Mouse (Mus musculus) myocyte (in vitro differentiated cells): ENCODE measurements around the gene Casz1.

Experiments
- CEBPB ChIP-seq: IDR thresholded peaks from 2 replicates; pipeline ENCODE4 v1.6.1; 2011; ENCODE audit warnings: mild to moderate bottlenecking, moderate library complexity; ENCODE audit not compliant: poor library complexity, insufficient read depth, severe bottlenecking
- MAX ChIP-seq: IDR thresholded peaks from one replicate; pipeline ENCODE4 v1.6.1; 2011; ENCODE audit warnings: low read depth, mild to moderate bottlenecking, control low read depth
- MYOD1 ChIP-seq, 3 experiments: IDR thresholded peaks; one replicate each; pipeline ENCODE4 v1.6.1; 2011; ENCODE audit warnings: control low read depth in 2 of 3, low read depth in 2 of 3, mild to moderate bottlenecking in 2 of 3, moderate library complexity in 1 of 3; ENCODE audit not compliant: insufficient read length in 2 of 3, control insufficient read depth in 1 of 3
- MYOG ChIP-seq, 3 experiments: IDR thresholded peaks; one replicate each; pipeline ENCODE4 v1.6.1; 2011; ENCODE audit warnings: control low read depth in 2 of 3, low read depth in 2 of 3, mild to moderate bottlenecking in 2 of 3; ENCODE audit not compliant: insufficient read length in 2 of 3, control insufficient read depth in 1 of 3, insufficient read depth in 1 of 3
- POLR2A ChIP-seq: IDR thresholded peaks from one replicate; pipeline ENCODE4 v1.6.1; 2011; ENCODE audit warnings: low read depth, mild to moderate bottlenecking, control low read depth, moderate library complexity; ENCODE audit not compliant: insufficient read length
- POLR2AphosphoS2 ChIP-seq: IDR thresholded peaks from one replicate; pipeline ENCODE4 v1.6.1; 2011; ENCODE audit warnings: low read depth, control low read depth; ENCODE audit not compliant: insufficient read length
- TCF12 ChIP-seq: IDR thresholded peaks from one replicate; pipeline ENCODE4 v1.6.1; 2011; ENCODE audit warnings: mild to moderate bottlenecking, control low read depth; ENCODE audit not compliant: poor library complexity, insufficient read depth, severe bottlenecking
- TCF3 ChIP-seq: IDR thresholded peaks from one replicate; pipeline ENCODE4 v1.6.1; 2011; ENCODE audit warnings: low read depth, control low read depth; ENCODE audit not compliant: insufficient read length
- USF1 ChIP-seq: IDR thresholded peaks from one replicate; pipeline ENCODE4 v1.6.1; 2011; ENCODE audit warnings: low read depth, mild to moderate bottlenecking, control low read depth, moderate library complexity

- TF ChIP-seq TCF12 (no peak), POLR2AphosphoS2 (no peak), POLR2A (no peak), MAX (no peak), USF1 (no peak), MYOD1 (IDR thresholded peaks at IDR 0.05; ENCODE audit: control insufficient read depth in 1 of 3, insufficient read length in 2 of 3, low read depth in 2 of 3) (no peak), CEBPB (no peak), TCF3 (no peak), MYOG (IDR thresholded peaks at IDR 0.05; ENCODE audit: control insufficient read depth in 1 of 3, insufficient read depth in 1 of 3, insufficient read length in 2 of 3, low read depth in 2 of 3) (no peak)
Measured at GRCm38 (mm10) chr4:148896125-148896524, 91.9 kb downstream of the Casz1 start.
